Mouse (Mus musculus): ENCODE data around the gene Gp5. TPM values are rescaled to one million over a fixed set of nuclear protein-coding genes. Genes with fewer than 3 reads are reported as not detected.

Gene Gp5
- total RNA-seq, 2 experiments from 2014 or later: 13.1 to 14.5 TPM

Other genes with a start within 250 kb of the Gp5 start
- 1.5 and 6.9 TPM in 2 replicates for gene Hes1, start 246.4 kb downstream of the Gp5 start, total RNA-seq (2014; fragmentation: Nextera tagmentation)
- 2.9 and 5.1 TPM in 2 replicates for gene Hes1, start 246.4 kb downstream of the Gp5 start, total RNA-seq (2017)
- not detected in 2 replicates for gene Cpn2, start 43.3 kb downstream of the Gp5 start, total RNA-seq (2014; fragmentation: Nextera tagmentation)
- not detected in 2 replicates for gene Cpn2, start 43.3 kb downstream of the Gp5 start, total RNA-seq (2017)
- not detected in 2 replicates for gene Lrrc15, start 27.5 kb downstream of the Gp5 start, total RNA-seq (2014; fragmentation: Nextera tagmentation)
- gene Lrrc15, start 27.5 kb downstream of the Gp5 start, total RNA-seq (2017): not detected in 2 replicates
- 161 and 194 TPM in 2 replicates for gene Atp13a3, start 95.2 kb upstream of the Gp5 start, total RNA-seq (2014; fragmentation: Nextera tagmentation)
- 128 and 155 TPM in 2 replicates for gene Atp13a3, start 95.2 kb upstream of the Gp5 start, total RNA-seq (2017)
- gene Tmem44, start 240.1 kb upstream of the Gp5 start, total RNA-seq (2014; fragmentation: Nextera tagmentation): 0.25 TPM in 1 of 2 replicates, not detected in the other
- 0.14 and 0.30 TPM in 2 replicates for gene Tmem44, start 240.1 kb upstream of the Gp5 start, total RNA-seq (2017)

All from megakaryocyte-erythroid progenitor cell, adult 5-6 weeks (primary cell).